Mouse (Mus musculus) layer of hippocampus, postnatal 36 days (tissue): ENCODE results near the gene C1qc. TPM values are rescaled to one million over a fixed set of nuclear protein-coding genes. Genes with fewer than 3 reads are reported as not detected.

Source experiments
- DNase-seq, 2 experiments: peaks; one replicate each; pipeline ENCODE4 v3.0.0; 2022
- total RNA-seq, 2 experiments: library from RNA; stranded (reverse); gene quantifications; 2 replicates each; pipeline ENCODE4 v1.2.3; 2021

The C1qc gene
- 10 to 100 TPM; 36.1 to 37.7 TPM for total RNA-seq

GRCm38 (mm10) chr4:136892811-136893210 lies at the start of gene C1qc:
Gene C1qc (minus strand): TSS chr4:136893065.
- DNase-seq: no peak

GRCm38 (mm10) chr4:136937935-136938334 lies 45.1 kb upstream of the C1qc start:
- DNase-seq: no peak

- no peak for DNase-seq
Measured at GRCm38 (mm10) chr4:136937344-136937743, 44.5 kb upstream of the C1qc start.

- DNase-seq: no peak
Measured at GRCm38 (mm10) chr4:136934746-136935613, 42.1 kb upstream of the C1qc start.

GRCm38 (mm10) chr4:136930474-136930873 lies 37.6 kb upstream of the C1qc start:
- no peak for DNase-seq

GRCm38 (mm10) chr4:136928928-136929327 lies 36.1 kb upstream of the C1qc start:
- DNase-seq: no peak

GRCm38 (mm10) chr4:136925804-136926203 lies 32.9 kb upstream of the C1qc start:
- DNase-seq: peak in 1 of 2 experiments; percentile 19

GRCm38 (mm10) chr4:136924529-136924928 lies 31.7 kb upstream of the C1qc start:
- peak in 1 of 2 experiments; percentile 35 for DNase-seq

- DNase-seq: no peak
Measured at GRCm38 (mm10) chr4:136919526-136919925, 26.7 kb upstream of the C1qc start.

GRCm38 (mm10) chr4:136918834-136919233 lies 26.0 kb upstream of the C1qc start:
- DNase-seq: no peak

GRCm38 (mm10) chr4:136917165-136917524 lies 24.3 kb upstream of the C1qc start:
- DNase-seq: no peak

- no peak for DNase-seq
Measured at GRCm38 (mm10) chr4:136916359-136917164, 23.7 kb upstream of the C1qc start.

GRCm38 (mm10) chr4:136912841-136913240 lies 20.0 kb upstream of the C1qc start:
- DNase-seq: no peak

GRCm38 (mm10) chr4:136911804-136912203 lies 18.9 kb upstream of the C1qc start:
- no peak for DNase-seq

GRCm38 (mm10) chr4:136911211-136911646 lies 18.4 kb upstream of the C1qc start:
- DNase-seq: no peak

GRCm38 (mm10) chr4:136907809-136908208 lies 14.9 kb upstream of the C1qc start:
- no peak for DNase-seq

GRCm38 (mm10) chr4:136907033-136907432 lies 14.2 kb upstream of the C1qc start:
- DNase-seq: no peak

- DNase-seq: no peak
Measured at GRCm38 (mm10) chr4:136904767-136905539, 12.1 kb upstream of the C1qc start.

- DNase-seq: no peak
Measured at GRCm38 (mm10) chr4:136899154-136899553, 6.3 kb upstream of the C1qc start.

- DNase-seq: no peak
Measured at GRCm38 (mm10) chr4:136898637-136899036, 5.8 kb upstream of the C1qc start, which contains the start of gene C1qa. Gene C1qa (minus strand): TSS chr4:136898803.

GRCm38 (mm10) chr4:136898084-136898598 lies 5.3 kb upstream of the C1qc start:
- DNase-seq: no peak

GRCm38 (mm10) chr4:136896461-136896860 lies 3.6 kb upstream of the C1qc start:
- no peak for DNase-seq
